Mouse (Mus musculus): ENCODE measurements at regions not wholly inside any gene's neighbourhood (a gene's known extent, or its start where the extent isn't known, plus 50 kb on each side); places are given as distances from the start of the nearest gene placed in this dataset.

- H3K9me3 ChIP-seq (ENCODE audit: control insufficient read depth, low read length) = no peaks in the 10 kb centered on the region
- DNase-seq (ENCODE audit: low spot score) (no peak), ATAC-seq (replicated peaks; ENCODE audit: low FRiP score) (no peak)
- WGBS = 5% methylated on average over 2 of the region's 2 CpGs
- no peaks in the 10 kb centered on the region for H3K4me1 ChIP-seq (replicated peaks; ENCODE audit: control insufficient read depth, insufficient read depth, low read length)
- H3K27me3 ChIP-seq (replicated peaks; ENCODE audit: control insufficient read depth, insufficient read depth, low read length) = no peaks in the 10 kb centered on the region
- no peak overlapping the region for H3K4me2 ChIP-seq
- no peak overlapping the region for H3K9ac ChIP-seq (ENCODE audit: low read depth, low read length)
- H3K4me3 ChIP-seq (ENCODE audit: low read depth, low read length) = no peak overlapping the region
- H3K36me3 ChIP-seq (ENCODE audit: control insufficient read depth, insufficient read depth, low read length) = no peaks in the 10 kb centered on the region
- no peak overlapping the region for H3K27ac ChIP-seq (ENCODE audit: low read depth, low read length)
Measured at GRCm38 (mm10) chr1:55838168-55838567, 432.4 kb downstream of the Plcl1 start.

DNA sequence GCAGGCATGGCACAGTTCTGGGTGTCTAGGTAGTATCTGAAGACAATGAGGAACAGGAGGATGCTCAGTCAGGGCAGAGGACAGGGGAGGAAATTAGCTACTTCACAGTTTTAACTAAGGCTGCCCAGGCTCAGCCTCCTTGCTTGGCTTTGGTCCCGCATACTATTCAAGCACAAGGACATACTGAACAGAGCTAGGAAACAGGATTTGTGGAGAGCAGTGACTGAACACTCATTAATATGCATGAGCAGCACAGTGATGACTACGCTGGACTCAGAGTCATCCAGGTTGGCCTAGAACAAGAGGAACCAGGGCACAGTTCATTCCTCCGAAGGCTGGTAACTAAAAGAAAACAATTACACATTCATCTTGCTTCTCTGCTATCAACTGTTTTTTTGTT, 443.1 kb downstream of the Plcl1 start:
- no peaks in the 10 kb centered on the region for H3K4me1 ChIP-seq (replicated peaks; ENCODE audit: control insufficient read depth, insufficient read depth, low read length)
- no peak for ATAC-seq (replicated peaks; ENCODE audit: low FRiP score)
- WGBS = 82% methylated on average over 3 of the region's 3 CpGs

DNA sequence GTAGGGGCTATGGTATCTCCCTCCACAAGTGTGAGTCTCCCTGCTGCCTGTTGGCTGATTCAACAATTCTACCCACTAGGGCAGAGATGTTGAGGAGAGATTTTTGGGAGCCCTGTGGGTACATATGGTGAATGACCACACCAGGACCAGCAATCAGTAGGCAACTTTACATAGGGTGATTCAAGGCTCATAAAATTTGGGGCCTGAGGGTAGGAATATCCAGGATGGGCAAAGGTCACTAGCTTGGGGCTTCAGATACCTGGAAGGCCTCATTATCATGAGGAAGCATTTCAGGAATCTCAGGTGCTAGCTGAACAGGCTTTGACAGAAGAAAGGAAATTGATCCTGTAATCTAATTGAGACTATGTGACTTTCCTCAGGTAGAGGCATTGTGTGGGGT, 446.6 kb downstream of the Plcl1 start:
- Histone ChIP-seq H3K9me3 (ENCODE audit: control insufficient read depth, low read length) (no peaks in the 10 kb centered on the region), H3K27me3 (replicated peaks; ENCODE audit: control insufficient read depth, insufficient read depth, low read length) (no peaks in the 10 kb centered on the region), H3K4me3 (ENCODE audit: low read depth, low read length) (no peak overlapping the region), H3K4me1 (replicated peaks; ENCODE audit: control insufficient read depth, insufficient read depth, low read length) (no peaks in the 10 kb centered on the region), H3K9ac (ENCODE audit: low read depth, low read length) (no peak overlapping the region), H3K4me2 (no peak overlapping the region), H3K27ac (ENCODE audit: low read depth, low read length) (no peak overlapping the region), H3K36me3 (ENCODE audit: control insufficient read depth, insufficient read depth, low read length) (no peaks in the 10 kb centered on the region)
- DNase-seq (ENCODE audit: low spot score) = no peak
- ATAC-seq (replicated peaks; ENCODE audit: low FRiP score) = no peak

More for the DNA sequence above, 443.1 kb downstream of the Plcl1 start:
- no peak overlapping the region for H3K9ac ChIP-seq (ENCODE audit: low read depth, low read length)
- no peak overlapping the region for H3K4me2 ChIP-seq
- DNase-seq (ENCODE audit: low spot score) = no peak
- H3K4me3 ChIP-seq (ENCODE audit: low read depth, low read length) = no peak overlapping the region
- no peaks in the 10 kb centered on the region for H3K27me3 ChIP-seq (replicated peaks; ENCODE audit: control insufficient read depth, insufficient read depth, low read length)
- H3K27ac ChIP-seq (ENCODE audit: low read depth, low read length) = no peak overlapping the region
- no peaks in the 10 kb centered on the region for H3K9me3 ChIP-seq (ENCODE audit: control insufficient read depth, low read length)
- no peaks in the 10 kb centered on the region for H3K36me3 ChIP-seq (ENCODE audit: control insufficient read depth, insufficient read depth, low read length)

DNA sequence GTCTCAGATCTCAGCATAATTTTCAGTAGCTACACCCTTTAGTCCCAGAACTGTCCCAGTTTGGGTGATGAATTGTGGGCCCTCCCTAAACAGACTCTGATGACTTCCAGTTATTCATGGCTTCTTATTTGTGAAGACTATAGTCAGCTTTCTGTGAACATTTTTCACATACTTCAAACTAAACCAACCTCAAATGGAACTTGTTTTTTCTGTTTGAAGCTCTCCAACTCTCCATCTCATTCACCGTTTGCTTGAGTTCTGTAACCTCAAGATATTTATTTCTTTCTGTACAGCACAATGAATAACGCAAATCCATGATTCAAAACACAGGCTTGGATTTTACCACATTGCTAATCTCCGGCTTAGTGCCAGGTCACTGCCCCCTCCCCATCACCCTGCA, 453.4 kb downstream of the Plcl1 start:
- Histone ChIP-seq H3K4me2 (no peak overlapping the region), H3K27me3 (replicated peaks; ENCODE audit: control insufficient read depth, insufficient read depth, low read length) (no peaks in the 10 kb centered on the region), H3K9ac (ENCODE audit: low read depth, low read length) (no peak overlapping the region), H3K9me3 (ENCODE audit: control insufficient read depth, low read length) (no peaks in the 10 kb centered on the region), H3K27ac (ENCODE audit: low read depth, low read length) (no peak overlapping the region), H3K4me1 (replicated peaks; ENCODE audit: control insufficient read depth, insufficient read depth, low read length) (no peaks in the 10 kb centered on the region), H3K36me3 (ENCODE audit: control insufficient read depth, insufficient read depth, low read length) (no peaks in the 10 kb centered on the region), H3K4me3 (ENCODE audit: low read depth, low read length) (no peak overlapping the region)
- ATAC-seq (replicated peaks; ENCODE audit: low FRiP score) = no peak
- DNase-seq (ENCODE audit: low spot score) = no peak
- 77% methylated on average over 3 of the region's 3 CpGs for WGBS

GRCm38 (mm10) chr1:55863113-55863512, 457.4 kb downstream of the Plcl1 start:
- Histone ChIP-seq H3K4me2 (no peak overlapping the region), H3K36me3 (ENCODE audit: control insufficient read depth, insufficient read depth, low read length) (no peaks in the 10 kb centered on the region), H3K27me3 (replicated peaks; ENCODE audit: control insufficient read depth, insufficient read depth, low read length) (no peaks in the 10 kb centered on the region), H3K27ac (ENCODE audit: low read depth, low read length) (no peak overlapping the region), H3K9me3 (ENCODE audit: control insufficient read depth, low read length) (no peaks in the 10 kb centered on the region), H3K9ac (ENCODE audit: low read depth, low read length) (no peak overlapping the region), H3K4me1 (replicated peaks; ENCODE audit: control insufficient read depth, insufficient read depth, low read length) (no peaks in the 10 kb centered on the region), H3K4me3 (ENCODE audit: low read depth, low read length) (no peak overlapping the region)
- DNase-seq (ENCODE audit: low spot score) (no peak), ATAC-seq (replicated peaks; ENCODE audit: low FRiP score) (no peak)
- WGBS = 81% methylated on average over 3 of the region's 3 CpGs

GRCm38 (mm10) chr1:55865274-55865673, 459.6 kb downstream of the Plcl1 start:
- no peak for ATAC-seq (replicated peaks; ENCODE audit: low FRiP score)
- no peak for DNase-seq (ENCODE audit: low spot score)
- Histone ChIP-seq H3K27me3 (replicated peaks; ENCODE audit: control insufficient read depth, insufficient read depth, low read length) (no peaks in the 10 kb centered on the region), H3K4me3 (ENCODE audit: low read depth, low read length) (no peak overlapping the region), H3K4me2 (no peak overlapping the region), H3K4me1 (replicated peaks; ENCODE audit: control insufficient read depth, insufficient read depth, low read length) (no peaks in the 10 kb centered on the region), H3K9ac (ENCODE audit: low read depth, low read length) (no peak overlapping the region), H3K36me3 (ENCODE audit: control insufficient read depth, insufficient read depth, low read length) (no peaks in the 10 kb centered on the region), H3K9me3 (ENCODE audit: control insufficient read depth, low read length) (no peaks in the 10 kb centered on the region), H3K27ac (ENCODE audit: low read depth, low read length) (no peak overlapping the region)
- WGBS = 73% methylated on average over 4 of the region's 4 CpGs

- no peak overlapping the region for H3K27ac ChIP-seq (ENCODE audit: low read depth, low read length)
- ATAC-seq (replicated peaks; ENCODE audit: low FRiP score) (no peak), DNase-seq (ENCODE audit: low spot score) (no peak)
- H3K9ac ChIP-seq (ENCODE audit: low read depth, low read length) = no peak overlapping the region
- no peaks in the 10 kb centered on the region for H3K4me1 ChIP-seq (replicated peaks; ENCODE audit: control insufficient read depth, insufficient read depth, low read length)
- H3K9me3 ChIP-seq (ENCODE audit: control insufficient read depth, low read length) = no peaks in the 10 kb centered on the region
- no peaks in the 10 kb centered on the region for H3K27me3 ChIP-seq (replicated peaks; ENCODE audit: control insufficient read depth, insufficient read depth, low read length)
- no peak overlapping the region for H3K4me2 ChIP-seq
- H3K4me3 ChIP-seq (ENCODE audit: low read depth, low read length) = no peak overlapping the region
- H3K36me3 ChIP-seq (ENCODE audit: control insufficient read depth, insufficient read depth, low read length) = no peaks in the 10 kb centered on the region
Measured at GRCm38 (mm10) chr1:55866677-55867076, 461.0 kb downstream of the Plcl1 start.

- H3K36me3 ChIP-seq (ENCODE audit: control insufficient read depth, insufficient read depth, low read length) = no peaks in the 10 kb centered on the region
- DNase-seq (ENCODE audit: low spot score) (no peak), ATAC-seq (replicated peaks; ENCODE audit: low FRiP score) (no peak)
- H3K4me3 ChIP-seq (ENCODE audit: low read depth, low read length) = no peak overlapping the region
- no peaks in the 10 kb centered on the region for H3K9me3 ChIP-seq (ENCODE audit: control insufficient read depth, low read length)
- H3K27me3 ChIP-seq (replicated peaks; ENCODE audit: control insufficient read depth, insufficient read depth, low read length) = no peaks in the 10 kb centered on the region
- H3K27ac ChIP-seq (ENCODE audit: low read depth, low read length) = no peak overlapping the region
- H3K9ac ChIP-seq (ENCODE audit: low read depth, low read length) = no peak overlapping the region
- H3K4me2 ChIP-seq = no peak overlapping the region
- H3K4me1 ChIP-seq (replicated peaks; ENCODE audit: control insufficient read depth, insufficient read depth, low read length) = no peaks in the 10 kb centered on the region
- WGBS = 78% methylated on average over 4 of the region's 4 CpGs
Measured at GRCm38 (mm10) chr1:55873583-55873982, 467.9 kb downstream of the Plcl1 start.

DNA sequence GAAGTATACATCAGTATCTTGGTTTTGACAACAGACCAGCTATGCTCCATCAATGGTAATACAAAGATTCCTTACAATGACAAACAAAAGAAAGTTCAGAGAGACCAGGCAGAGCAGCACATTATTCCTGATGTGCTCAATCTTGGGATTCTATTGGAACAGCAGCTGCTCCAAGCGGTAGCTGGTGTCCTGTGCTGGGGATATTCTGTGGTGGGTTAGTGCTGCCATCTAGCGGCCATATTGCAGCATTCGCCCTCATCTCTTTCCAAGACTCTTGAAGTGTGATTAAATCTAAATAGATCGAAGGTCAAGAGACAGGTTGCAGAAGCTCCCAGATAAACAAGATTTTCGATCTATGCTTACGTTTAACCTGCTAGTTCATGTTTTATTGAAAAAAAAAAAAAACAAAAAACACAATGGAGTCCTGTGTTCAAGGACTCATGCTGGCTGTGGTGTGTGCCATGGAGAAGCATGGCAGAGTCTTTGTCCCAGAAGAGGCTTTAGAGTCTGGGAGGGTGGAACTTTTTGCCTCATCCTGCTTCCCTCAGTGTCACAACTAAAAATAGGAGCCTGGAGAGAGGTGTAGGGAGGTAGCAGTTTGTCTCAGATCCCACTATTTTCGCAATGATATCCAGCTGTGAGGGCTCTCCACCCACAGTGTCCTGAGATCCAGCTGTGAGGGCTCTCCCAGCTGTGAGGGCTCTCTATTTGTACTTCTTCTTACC, 468.6 kb downstream of the Plcl1 start:
- no peaks in the 10 kb centered on the region for H3K27me3 ChIP-seq (replicated peaks; ENCODE audit: control insufficient read depth, insufficient read depth, low read length)
- no peaks in the 10 kb centered on the region for H3K36me3 ChIP-seq (ENCODE audit: control insufficient read depth, insufficient read depth, low read length)
- H3K4me1 ChIP-seq (replicated peaks; ENCODE audit: control insufficient read depth, insufficient read depth, low read length) = no peaks in the 10 kb centered on the region
- no peak for ATAC-seq (replicated peaks; ENCODE audit: low FRiP score)
- no peak overlapping the region for H3K27ac ChIP-seq (ENCODE audit: low read depth, low read length)
- no peak overlapping the region for H3K9ac ChIP-seq (ENCODE audit: low read depth, low read length)
- WGBS = 19% methylated on average over 7 of the region's 7 CpGs
- DNase-seq (ENCODE audit: low spot score) = peak; percentile 42
- H3K9me3 ChIP-seq (ENCODE audit: control insufficient read depth, low read length) = no peaks in the 10 kb centered on the region
- H3K4me3 ChIP-seq (ENCODE audit: low read depth, low read length) = no peak overlapping the region
- no peak overlapping the region for H3K4me2 ChIP-seq
